Mouse (Mus musculus) fibroblast of lung, adult 2 months (primary cell): ENCODE results near the gene S1pr4.

Experiments used
- DNase-seq: peaks from one replicate; pipeline ENCODE4 v3.0.0-alpha.2; 2011; ENCODE audit warnings: low read depth

S1pr4 gene

GRCm38 (mm10) chr10:81493601-81494220, 6.2 kb downstream of the S1pr4 start:
- no peak for DNase-seq

DNA sequence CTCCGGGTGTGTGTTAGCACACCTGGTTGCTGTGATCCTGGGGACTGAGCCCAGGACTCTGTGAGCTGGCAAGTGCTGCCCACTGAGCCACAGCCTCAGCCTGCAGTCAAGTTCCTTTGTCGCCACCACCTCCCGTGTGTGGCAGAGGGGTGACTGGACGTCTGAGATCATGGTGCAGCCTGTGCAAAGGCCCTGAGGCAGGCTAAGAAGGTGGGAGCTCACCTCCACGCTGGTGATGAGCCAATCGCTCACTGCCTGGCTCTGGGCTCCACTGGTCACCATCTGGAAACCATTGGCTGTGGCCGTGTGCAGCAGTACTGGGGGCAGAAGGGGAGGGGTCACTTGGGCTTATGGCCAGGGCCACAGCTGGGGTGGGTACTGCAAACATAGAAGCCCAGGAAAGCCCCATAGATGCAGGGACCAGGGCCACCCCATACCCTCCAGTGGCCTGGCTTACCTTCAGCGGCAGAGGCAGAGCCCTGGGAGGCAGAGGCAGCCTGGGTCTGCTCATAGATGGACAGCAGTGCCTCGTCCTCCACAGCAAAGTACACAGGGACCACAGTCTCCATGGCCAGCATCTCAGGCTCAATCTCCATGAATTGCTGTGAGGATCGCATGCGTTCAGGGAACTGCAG, 7.2 kb downstream of the S1pr4 start:
- DNase-seq = no peak

DNA sequence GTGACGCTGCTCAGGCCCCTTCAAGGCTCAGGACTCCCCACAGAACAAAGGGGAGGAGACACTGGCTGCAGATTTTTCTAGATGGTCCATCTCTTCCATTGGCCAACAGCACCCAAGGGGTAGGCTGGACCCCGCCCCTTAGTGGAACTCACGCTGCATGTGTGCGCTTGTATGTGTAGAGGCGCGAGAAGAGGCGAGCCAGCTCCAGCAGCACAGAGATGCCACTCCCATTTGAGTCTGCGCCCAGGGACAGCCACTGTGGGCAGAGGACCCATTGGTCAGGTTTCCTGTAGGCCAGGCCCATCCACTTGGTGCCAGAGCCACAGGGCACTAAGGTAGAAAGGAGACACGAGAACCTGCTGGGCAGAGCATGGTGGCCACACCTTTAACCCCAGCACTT, 8.9 kb downstream of the S1pr4 start:
- DNase-seq = no peak

- no peak for DNase-seq
Observed at GRCm38 (mm10) chr10:81489941-81490340, 10.0 kb downstream of the S1pr4 start.

- DNase-seq = no peak
Observed at GRCm38 (mm10) chr10:81488081-81488480, 11.9 kb downstream of the S1pr4 start.

GRCm38 (mm10) chr10:81486496-81486895, 13.4 kb downstream of the S1pr4 start:
- no peak for DNase-seq

GRCm38 (mm10) chr10:81485479-81486018, 14.4 kb downstream of the S1pr4 start:
- no peak for DNase-seq

DNA sequence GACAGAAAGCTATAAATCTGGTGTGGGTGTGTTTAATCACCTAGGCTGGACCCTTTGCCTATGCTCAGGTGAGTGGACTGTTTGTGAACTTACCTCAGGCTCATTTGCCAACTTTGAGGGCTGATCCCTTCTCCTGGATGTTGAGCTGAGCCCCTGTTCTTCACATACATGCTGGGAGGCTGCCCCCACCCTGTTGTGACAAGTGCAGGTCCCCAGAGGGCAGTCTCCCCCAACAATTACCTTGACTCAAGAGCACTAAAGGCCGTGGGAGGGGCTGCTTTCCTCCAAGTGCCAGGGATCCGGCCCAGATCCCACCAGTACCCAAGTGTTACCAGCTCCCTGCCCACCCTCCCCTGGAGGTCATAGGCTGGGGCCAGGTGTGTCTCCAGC, 14.9 kb downstream of the S1pr4 start:
- no peak for DNase-seq

GRCm38 (mm10) chr10:81484441-81485059, 15.4 kb downstream of the S1pr4 start:
- DNase-seq = no peak

DNA sequence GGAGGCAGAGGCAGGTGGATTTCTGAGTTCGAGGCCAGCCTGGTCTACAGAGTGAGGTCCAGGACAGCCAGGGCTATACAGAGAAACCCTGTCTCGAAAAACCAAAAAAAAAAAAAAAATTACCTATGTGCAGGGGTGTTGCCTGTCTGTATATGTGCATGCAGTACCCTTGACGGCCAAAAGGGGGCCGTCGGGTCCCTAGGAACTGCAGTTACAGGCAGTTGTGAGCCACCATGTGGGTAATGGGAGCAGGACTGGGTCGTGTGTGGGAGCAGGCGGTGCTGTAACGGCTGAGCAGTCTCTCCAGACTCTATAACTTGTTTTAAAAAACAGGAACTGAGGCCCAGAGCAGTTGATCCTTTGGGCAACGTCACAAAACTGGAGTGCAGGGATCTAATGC, 15.9 kb downstream of the S1pr4 start:
- DNase-seq = no peak

DNA sequence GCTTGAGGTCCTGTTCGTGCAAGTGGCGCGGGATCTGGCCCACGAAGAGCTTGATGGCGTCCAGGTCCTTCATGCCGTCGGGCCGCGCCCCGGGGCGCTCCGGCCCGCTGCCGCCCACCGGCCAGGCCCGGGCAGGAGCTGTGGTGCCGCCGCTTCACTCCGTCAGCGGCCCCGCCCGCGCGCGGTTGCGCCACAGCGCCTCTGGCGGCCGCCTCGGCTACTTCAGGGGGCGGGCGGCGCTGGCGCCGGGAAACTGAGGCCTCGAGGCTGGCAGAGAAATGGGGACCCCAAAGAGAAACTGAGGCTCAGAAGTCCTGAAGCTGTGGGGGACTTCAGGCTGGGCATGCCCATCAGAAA, 17.4 kb downstream of the S1pr4 start, which contains the start of gene Celf5:
Gene Celf5 (minus strand): TSS at position 177 of the 357 bp plus-strand sequence.
- no peak for DNase-seq

DNA sequence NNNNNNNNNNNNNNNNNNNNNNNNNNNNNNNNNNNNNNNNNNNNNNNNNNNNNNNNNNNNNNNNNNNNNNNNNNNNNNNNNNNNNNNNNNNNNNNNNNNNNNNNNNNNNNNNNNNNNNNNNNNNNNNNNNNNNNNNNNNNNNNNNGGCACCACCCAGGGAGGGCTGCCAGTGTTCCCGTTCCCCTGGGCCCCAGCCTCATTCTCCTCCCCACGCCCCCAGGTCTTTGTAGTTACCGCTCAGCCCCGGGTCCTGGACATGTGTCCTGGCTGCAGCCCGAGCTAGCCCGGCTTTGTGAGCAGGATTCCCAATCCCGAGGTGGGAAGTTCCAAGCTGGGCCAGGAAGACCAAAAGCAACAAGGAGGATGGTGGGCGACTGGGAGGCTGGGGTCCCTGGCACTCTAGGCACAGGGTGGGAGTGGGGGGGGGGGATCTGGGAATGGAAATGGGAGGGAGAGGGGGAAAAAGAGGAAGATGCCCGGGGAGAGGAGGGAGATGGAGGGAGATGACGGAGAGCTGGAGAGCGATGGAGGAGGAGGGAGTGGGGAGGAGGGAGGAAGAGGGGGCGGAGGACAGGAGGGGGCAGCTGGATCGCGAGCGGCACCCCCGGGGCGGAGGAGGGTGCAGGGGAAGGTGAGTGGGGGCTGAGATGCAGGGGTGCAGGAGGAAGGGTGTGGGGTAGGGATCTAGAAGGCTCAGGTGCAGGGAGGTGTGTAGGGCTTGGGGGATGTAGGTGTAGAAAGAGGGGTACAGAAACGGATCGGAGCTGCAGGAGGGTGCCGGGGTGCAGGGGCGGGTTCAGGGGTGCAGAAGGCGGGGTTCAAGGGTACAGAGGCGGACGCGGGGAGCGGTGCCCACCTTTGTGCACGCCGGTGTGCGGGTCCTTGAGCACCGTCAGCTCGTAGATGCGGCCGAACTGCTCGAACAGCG, 18.1 kb downstream of the S1pr4 start:
- DNase-seq = no peak

- DNase-seq = no peak
Observed at GRCm38 (mm10) chr10:81474461-81474860, 25.5 kb downstream of the S1pr4 start.

DNA sequence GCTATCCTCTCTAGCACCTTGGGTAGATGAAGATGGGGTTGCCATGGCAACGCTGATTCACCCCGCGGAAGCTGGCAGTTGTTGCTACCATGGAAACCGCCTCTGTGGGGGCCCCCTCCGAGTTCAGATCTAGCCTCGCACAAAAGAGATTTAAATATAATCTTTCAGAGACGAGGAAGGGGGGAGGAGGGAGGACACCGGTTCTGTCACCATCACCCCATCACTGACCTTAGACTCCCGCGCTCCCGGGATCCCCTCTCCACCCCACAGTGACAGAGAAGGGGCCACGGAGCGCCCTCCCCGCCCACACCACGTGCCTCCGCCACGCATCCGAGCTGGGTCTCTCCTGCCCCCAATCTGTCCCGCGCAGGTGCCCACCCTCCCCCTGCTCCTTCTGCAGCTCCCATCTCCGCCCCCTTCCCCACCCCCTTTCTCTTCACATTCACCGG, 26.9 kb downstream of the S1pr4 start:
- DNase-seq = no peak

DNA sequence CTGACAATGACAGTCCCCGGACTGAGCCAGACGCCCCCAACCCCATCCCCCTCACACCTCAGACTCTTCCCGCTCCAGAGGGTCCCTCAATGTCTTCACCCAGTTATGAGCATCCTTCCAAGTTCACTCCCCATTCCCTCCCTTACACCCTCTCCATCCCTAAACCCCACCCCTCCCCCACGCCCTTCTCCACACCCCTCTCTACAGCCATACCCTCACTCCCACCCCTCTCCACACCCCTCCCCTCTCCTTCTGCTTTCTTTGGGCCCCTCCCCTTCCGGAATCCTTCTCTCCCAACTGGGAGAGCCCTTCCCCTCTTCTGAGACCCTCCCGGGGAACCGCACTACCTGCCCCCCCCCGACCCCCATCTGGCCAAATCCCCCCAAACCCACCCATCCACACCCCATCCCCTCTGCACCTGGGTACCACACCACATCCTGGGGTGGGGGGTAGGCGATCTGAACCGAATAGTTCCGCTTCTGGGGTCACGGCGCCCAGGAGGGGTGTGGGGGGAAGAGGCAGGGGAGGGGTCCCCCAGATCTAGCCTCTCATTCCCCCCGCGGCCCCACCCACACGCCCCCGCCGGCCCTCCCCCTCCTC, 27.4 kb downstream of the S1pr4 start:
- no peak for DNase-seq

DNA sequence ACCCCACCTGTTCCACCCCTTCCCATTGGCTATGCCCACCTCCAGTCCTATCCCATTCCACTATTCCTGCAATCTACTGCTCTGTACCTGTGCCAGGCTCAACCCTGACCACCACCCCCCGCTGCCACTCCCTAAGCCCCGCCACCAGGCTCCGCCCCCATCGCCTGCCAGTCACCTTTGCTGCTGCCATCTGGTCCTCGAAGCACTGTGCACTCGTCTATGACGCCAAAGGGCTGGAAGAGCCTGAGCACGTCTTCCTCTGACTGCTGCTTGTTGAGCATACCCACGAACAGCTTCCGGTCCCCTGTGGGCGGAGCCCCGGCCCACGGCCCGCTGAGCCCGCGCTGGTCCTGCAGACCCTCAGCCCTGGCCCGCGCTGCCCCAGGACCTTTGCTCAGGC, 29.5 kb downstream of the S1pr4 start:
- DNase-seq = no peak

DNA sequence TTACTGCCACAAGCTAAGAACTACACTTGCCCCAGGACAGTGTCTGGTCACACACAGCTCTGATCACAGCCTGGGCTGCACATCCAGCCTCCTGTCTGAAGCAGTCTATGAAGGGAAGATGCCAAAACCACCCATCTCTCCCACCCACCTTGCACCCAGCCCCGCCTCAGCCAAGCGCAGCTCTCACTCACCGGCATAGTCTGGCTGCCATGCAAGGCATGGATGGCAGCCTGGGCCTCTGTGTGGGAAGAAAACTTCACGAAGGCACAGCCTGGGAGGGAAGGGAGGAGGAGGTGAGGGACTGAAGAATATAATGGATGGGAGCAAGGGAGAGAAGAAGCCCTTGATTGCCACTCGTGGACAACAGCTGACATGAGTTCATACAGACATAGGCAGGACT, 30.7 kb downstream of the S1pr4 start:
- DNase-seq = no peak

GRCm38 (mm10) chr10:81467670-81468235, 32.2 kb downstream of the S1pr4 start:
- no peak for DNase-seq

DNA sequence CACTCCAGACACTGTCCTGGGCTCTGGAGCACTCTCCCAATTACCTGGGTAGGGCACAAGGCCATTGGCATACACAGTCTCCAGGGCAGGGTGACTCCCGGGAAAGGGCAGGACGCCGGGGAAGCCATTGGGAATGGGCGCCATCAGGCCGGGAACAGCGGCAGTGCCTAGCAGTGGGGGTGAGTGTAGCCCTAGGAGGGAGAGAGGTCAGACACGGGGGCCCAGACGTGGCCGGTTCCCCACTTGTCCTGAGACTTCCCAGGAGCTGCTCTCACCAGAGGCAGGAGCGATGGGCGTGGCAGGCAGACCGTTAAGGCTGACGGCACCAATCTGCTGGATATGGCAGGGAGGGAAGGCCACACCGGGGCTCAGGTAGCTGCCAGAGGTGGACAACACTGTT, 33.1 kb downstream of the S1pr4 start:
- no peak for DNase-seq

GRCm38 (mm10) chr10:81466066-81466465, 33.9 kb downstream of the S1pr4 start:
- no peak for DNase-seq

- no peak for DNase-seq
Observed at GRCm38 (mm10) chr10:81465265-81465645, 34.7 kb downstream of the S1pr4 start.
